ENCODE assay signal across 27 mouse cellular contexts in the genomic region with DNA sequence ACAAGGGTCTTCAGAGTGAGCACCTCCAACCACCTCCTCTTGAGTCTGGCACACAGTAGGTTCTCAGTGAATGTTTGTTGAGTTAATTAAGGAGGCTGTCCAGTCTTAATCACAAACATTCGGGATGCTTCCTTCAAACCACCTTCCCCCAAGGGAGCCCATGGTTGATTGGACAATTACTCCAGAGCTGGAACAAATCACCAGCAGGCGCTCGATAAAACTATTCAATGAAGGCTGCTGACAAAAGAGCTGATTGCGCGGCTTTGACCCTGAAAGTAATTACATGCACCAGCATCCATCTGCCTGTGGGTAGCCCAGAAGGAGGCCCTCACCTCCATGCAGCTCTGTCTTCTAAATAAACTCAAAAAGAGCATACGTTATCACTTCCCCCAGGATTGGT.
A peak's percentile ranks its signal among the peaks of the same experiment; 100 is the strongest.
DNase-seq lines count a peak whose midpoint lies in the region; ATAC-seq and TF ChIP-seq lines count a peak whose summit lies in the region.
"Had no signal": no experiment of that assay in that cellular context is flagged by ENCODE, and none has a peak within 500 bp of the region (broad histone marks: within the 10 kb centered on the region; RNA-seq: fewer than 3 reads in every experiment).

No protein-coding gene starts in this region.

- no peak overlapping the region for H3K9ac ChIP-seq in forebrain, embryonic 14.5 days (ENCODE audit: low read length)
- H3K9ac ChIP-seq in forebrain, embryonic 16.5 days (replicated peaks; ENCODE audit: low read depth, low read length), result no peak overlapping the region
- H3K9ac ChIP-seq: embryonic facial prominence, embryonic 15.5 days; forebrain, embryonic 12.5 days; limb, embryonic 13.5 days; lung, embryonic 15.5 days had no signal

- no peaks in the 10 kb centered on the region for H3K9me3 ChIP-seq in forebrain, embryonic 14.5 days (replicated peaks; ENCODE audit: control insufficient read depth, low read length)
- H3K9me3 ChIP-seq in forebrain, embryonic 16.5 days (ENCODE audit: control insufficient read depth, low read length), result no peaks in the 10 kb centered on the region
- H3K9me3 ChIP-seq: embryonic facial prominence, embryonic 15.5 days; forebrain, embryonic 12.5 days; limb, embryonic 13.5 days; lung, embryonic 15.5 days had no signal

- no peaks in the 10 kb centered on the region for H3K36me3 ChIP-seq in forebrain, embryonic 14.5 days (ENCODE audit: control insufficient read depth, insufficient read depth, low read length)
- H3K36me3 ChIP-seq in forebrain, embryonic 16.5 days (ENCODE audit: control insufficient read depth, insufficient read depth), result no peaks in the 10 kb centered on the region
- H3K36me3 ChIP-seq: embryonic facial prominence, embryonic 15.5 days; forebrain, embryonic 12.5 days; limb, embryonic 13.5 days; lung, embryonic 15.5 days had no signal

- H3K4me3 ChIP-seq in forebrain, embryonic 14.5 days (ENCODE audit: low read depth, low read length), result no peak overlapping the region
- no peak overlapping the region for H3K4me3 ChIP-seq in forebrain, embryonic 16.5 days (replicated peaks; ENCODE audit: low read length)
- H3K4me3 ChIP-seq: embryonic facial prominence, embryonic 15.5 days; forebrain, embryonic 12.5 days; limb, embryonic 13.5 days; lung, embryonic 15.5 days had no signal

- peak; percentile 9 for DNase-seq in forebrain, embryonic 14.5 days (ENCODE audit: low spot score)
- peak; percentile 12 for DNase-seq in left cerebral cortex, postnatal 4 days
- no peak for DNase-seq in left cerebral cortex, postnatal 14 days (ENCODE audit: low spot score in 2 of 2)
- DNase-seq in brain, embryonic 14.5 days (ENCODE audit: low read depth), result peak; percentile 35
- peak; percentile 39 for DNase-seq in mesoderm, embryonic 11.5 days (ENCODE audit: low read depth, low spot score)
- DNase-seq in layer of hippocampus, postnatal 10 days (ENCODE audit: low spot score in 2 of 2), result no peak
- DNase-seq in layer of hippocampus, adult 18-20 months (ENCODE audit: low spot score in 2 of 2), result no peak
- DNase-seq: adrenal gland, postnatal 14 days; cerebellum, adult 11-12 months; gastrocnemius, postnatal 14 days; heart, postnatal 36 days; kidney, adult 8-10 months; kidney, postnatal 10 days; layer of hippocampus, adult 9-11 months; right cerebral cortex, postnatal 4 days; thymus, adult 18-20 months; thymus, postnatal 25 days had no signal

- no peak overlapping the region for H3K27ac ChIP-seq in forebrain, embryonic 14.5 days (ENCODE audit: low read depth, low read length)
- H3K27ac ChIP-seq in forebrain, embryonic 16.5 days (ENCODE audit: low read length), result no peak overlapping the region
- H3K27ac ChIP-seq: embryonic facial prominence, embryonic 15.5 days; forebrain, embryonic 12.5 days; limb, embryonic 13.5 days; lung, embryonic 15.5 days; macrophage; stomach, postnatal 0 days had no signal

- H3K4me1 ChIP-seq in forebrain, embryonic 14.5 days (ENCODE audit: control insufficient read depth, insufficient read depth, low read length), result no peaks in the 10 kb centered on the region
- H3K4me1 ChIP-seq in forebrain, embryonic 16.5 days (replicated peaks; ENCODE audit: control insufficient read depth, insufficient read depth, low read length), result no peaks in the 10 kb centered on the region
- H3K4me1 ChIP-seq: embryonic facial prominence, embryonic 15.5 days; limb, embryonic 13.5 days; lung, embryonic 15.5 days had no signal

- no peaks in the 10 kb centered on the region for H3K27me3 ChIP-seq in forebrain, embryonic 14.5 days (replicated peaks; ENCODE audit: control insufficient read depth, insufficient read depth, low read length)
- H3K27me3 ChIP-seq in forebrain, embryonic 16.5 days (replicated peaks; ENCODE audit: control insufficient read depth, insufficient read depth, low read length), result no peaks in the 10 kb centered on the region
- H3K27me3 ChIP-seq: embryonic facial prominence, embryonic 15.5 days; forebrain, embryonic 12.5 days; limb, embryonic 13.5 days; lung, embryonic 15.5 days had no signal

- WGBS in forebrain, embryonic 14.5 days, result 29% methylated on average over 6 of the region's 6 CpGs
- WGBS in forebrain, embryonic 16.5 days, result 34% methylated on average over 6 of the region's 6 CpGs

- no peak overlapping the region for H3K4me2 ChIP-seq in forebrain, embryonic 14.5 days (ENCODE audit: low read length)
- no peak overlapping the region for H3K4me2 ChIP-seq in forebrain, embryonic 16.5 days (ENCODE audit: low read length)
- H3K4me2 ChIP-seq: embryonic facial prominence, embryonic 15.5 days; forebrain, embryonic 12.5 days; heart, embryonic 11.5 days; limb, embryonic 13.5 days; liver, embryonic 11.5 days; lung, embryonic 15.5 days had no signal

- no peak for ATAC-seq in forebrain, embryonic 14.5 days
- ATAC-seq in forebrain, embryonic 16.5 days, result no peak
- ATAC-seq: intestine, embryonic 16.5 days had no signal

- intact Hi-C loops in left cerebral cortex, postnatal 4 days (cut with DNase I), result no loop called here
- intact Hi-C loops in left cerebral cortex, postnatal 14 days (cut with DNase I), result no loop called here

- no peak for TF ChIP-seq CTCF in brain, embryonic 14.5 days (IDR thresholded peaks at IDR 0.05; ENCODE audit: borderline replicate concordance, extremely low read depth, insufficient read depth, insufficient read length)

- TF ChIP-seq POLR2A in brain, embryonic 14.5 days (IDR thresholded peaks at IDR 0.05; ENCODE audit: borderline replicate concordance, extremely low read depth, insufficient read depth, insufficient read length, poor library complexity, severe bottlenecking), result no peak

Comparison
In these comparisons a context has a peak if more than half of its experiments do, and no peak if none do; other contexts are left out.
1. DNase-seq: peak in forebrain, embryonic 14.5 days (single experiment), left cerebral cortex, postnatal 4 days (single experiment), brain, embryonic 14.5 days (single experiment) and mesoderm, embryonic 11.5 days (single experiment); none in left cerebral cortex, postnatal 14 days (0 of 2), layer of hippocampus, postnatal 10 days (0 of 2) and layer of hippocampus, adult 18-20 months (0 of 2).